Mouse (Mus musculus): Measurements from ENCODE around the gene Mt4. TPM values are rescaled to one million over a fixed set of nuclear protein-coding genes. Genes with fewer than 3 reads are reported as not detected.
"Not testable (repeated sequence)": the region's sequence is repeated elsewhere in the genome, so short reads cannot be mapped to it uniquely, and the experiment has no call there.

Gene Mt4
- total RNA-seq, 2 experiments from 2014 or later, result not detected

GRCm38 (mm10) chr8:94134601-94135000, 2.4 kb upstream of the Mt4 start:
- DNase-seq (ENCODE audit: low spot score in 2 of 2), result not testable (repeated sequence)

GRCm38 (mm10) chr8:94135556-94135955, 1.4 kb upstream of the Mt4 start:
- DNase-seq (ENCODE audit: low spot score in 2 of 2), result no peak

GRCm38 (mm10) chr8:94136192-94136591, 805 bp upstream of the Mt4 start:
- DNase-seq (ENCODE audit: low spot score in 2 of 2), result no peak

- no peak for DNase-seq (ENCODE audit: low spot score in 2 of 2)
These were observed 3.3 kb downstream of the Mt4 start for GRCm38 (mm10) chr8:94140266-94140795.

GRCm38 (mm10) chr8:94148236-94148635, 11.2 kb downstream of the Mt4 start:
- peak in 1 of 2 experiments; percentile 66 for DNase-seq (ENCODE audit: low spot score in 2 of 2)

- no peak for DNase-seq (ENCODE audit: low spot score in 2 of 2)
These were observed 13.9 kb downstream of the Mt4 start for GRCm38 (mm10) chr8:94150925-94151324.

- peak; percentile 80 to 93 for DNase-seq (ENCODE audit: low spot score in 2 of 2)
These were observed 15.7 kb downstream of the Mt4 start, which contains the start of gene Mt3 for GRCm38 (mm10) chr8:94152513-94153300. Mt3 (plus strand) TSS chr8:94152607.

GRCm38 (mm10) chr8:94153451-94153850, 16.5 kb downstream of the Mt4 start:
- DNase-seq (ENCODE audit: low spot score in 2 of 2), result peak in 1 of 2 experiments; percentile 51

- DNase-seq (ENCODE audit: low spot score in 2 of 2), result peak in 1 of 2 experiments; percentile 53
These were observed 17.5 kb downstream of the Mt4 start for GRCm38 (mm10) chr8:94154537-94154936.

GRCm38 (mm10) chr8:94156092-94156491, 19.1 kb downstream of the Mt4 start:
- no peak for DNase-seq (ENCODE audit: low spot score in 2 of 2)

GRCm38 (mm10) chr8:94165772-94166171, 28.8 kb downstream of the Mt4 start:
- not testable (repeated sequence) for DNase-seq (ENCODE audit: low spot score in 2 of 2)

GRCm38 (mm10) chr8:94167244-94167643, 30.2 kb downstream of the Mt4 start:
- peak; percentile 89 to 98 for DNase-seq (ENCODE audit: low spot score in 2 of 2)

GRCm38 (mm10) chr8:94169547-94169946, 32.5 kb downstream of the Mt4 start:
- no peak for DNase-seq (ENCODE audit: low spot score in 2 of 2)

GRCm38 (mm10) chr8:94171321-94171755, 34.3 kb downstream of the Mt4 start:
- peak in 1 of 2 experiments; percentile 60 for DNase-seq (ENCODE audit: low spot score in 2 of 2)

- peak in 1 of 2 experiments; percentile 74 for DNase-seq (ENCODE audit: low spot score in 2 of 2)
These were observed 35.2 kb downstream of the Mt4 start, which contains the start of gene Mt2 for GRCm38 (mm10) chr8:94172075-94172808. Mt2 (plus strand) TSS chr8:94172664.

- no peak for DNase-seq (ENCODE audit: low spot score in 2 of 2)
These were observed 36.1 kb downstream of the Mt4 start for GRCm38 (mm10) chr8:94172809-94173732.

- no peak for DNase-seq (ENCODE audit: low spot score in 2 of 2)
These were observed 36.9 kb downstream of the Mt4 start for GRCm38 (mm10) chr8:94173848-94174403.

- DNase-seq (ENCODE audit: low spot score in 2 of 2), result no peak
These were observed 37.7 kb downstream of the Mt4 start for GRCm38 (mm10) chr8:94174619-94175213.

- DNase-seq (ENCODE audit: low spot score in 2 of 2), result no peak
These were observed 40.9 kb downstream of the Mt4 start for GRCm38 (mm10) chr8:94177716-94178390.

Measured in layer of hippocampus, adult 18-20 months (tissue).